Mouse (Mus musculus) heart, adult 2 months (tissue): Measurements from ENCODE around the gene Rad50.

Source experiments
- CTCF ChIP-seq: fragments of 200-600 bp; IDR thresholded peaks from 2 replicates; pipeline ENCODE4 v1.8.1; 2022; ENCODE audit warnings: antibody characterized with exemption, mild to moderate bottlenecking, moderate library complexity
- EP300 ChIP-seq: fragments of 200-500 bp; IDR thresholded peaks from 2 replicates; pipeline ENCODE4 v1.6.1; 2011; ENCODE audit warnings: low read depth, low read length, control low read depth; ENCODE audit not compliant: insufficient read depth
- POLR2A ChIP-seq: fragments of 200-500 bp; IDR thresholded peaks from 2 replicates; pipeline ENCODE4 v1.6.1; 2011; ENCODE audit warnings: mild to moderate bottlenecking, low read depth, low read length, control low read depth; ENCODE audit not compliant: insufficient read depth

GRCm38 (mm10) chr11:53737573-53737946 is 30.4 kb upstream of the Rad50 start:
- peak; percentile 69 for TF ChIP-seq CTCF
- TF ChIP-seq EP300: 0 out of 2 replicates have a peak, but pooled peaks have one; percentile 18
- TF ChIP-seq POLR2A: no peak
